Mouse (Mus musculus) liver, adult 2 months (tissue): Measurements from ENCODE around the gene Hs6st2.

Experiments
- CTCF ChIP-seq: fragments of 200-500 bp; IDR thresholded peaks from 2 replicates; pipeline ENCODE4 v1.5.1; 2011; ENCODE audit warnings: low read depth, low read length, control low read depth
- POLR2A ChIP-seq: fragments of 200-500 bp; IDR thresholded peaks from 2 replicates; pipeline ENCODE4 v1.6.1; 2011; ENCODE audit warnings: low read length, control low read depth; ENCODE audit not compliant: insufficient read depth; ENCODE audit errors: extremely low read depth

GRCm38 (mm10) chrX:51581704-51582103, 100.0 kb downstream of the Hs6st2 start:
- no peak for TF ChIP-seq CTCF
- TF ChIP-seq POLR2A: no peak
